Mouse (Mus musculus): Measurements from ENCODE around the gene Gm1527. TPM values are rescaled to one million over a fixed set of nuclear protein-coding genes. Genes with fewer than 3 reads are reported as not detected.
A peak's percentile ranks its signal among the peaks of the same experiment; 100 is the strongest.
"Not testable (repeated sequence)": the region's sequence is repeated elsewhere in the genome, so short reads cannot be mapped to it uniquely, and the experiment has no call there.

Gm1527 gene
- total RNA-seq (2012; rRNA removed) = not detected in 2 replicates

- DNase-seq (ENCODE audit: low read depth, low spot score) = no peak
- no peaks in the 10 kb centered on the region for H3K9me3 ChIP-seq (ENCODE audit: control insufficient read depth, insufficient read depth, low read depth, low read length)
- no peak within 1 kb of the TSS for H3K27ac ChIP-seq (ENCODE audit: insufficient read depth, low read depth, low read length, poor library complexity, severe bottlenecking)
- in situ Hi-C loops (cut with MboI; ENCODE audit: low sequenced_read_pairs in 2 of 2, unreplicated experiment in 2 of 2) = no loop called here
- H3K4me3 ChIP-seq (ENCODE audit: insufficient read depth in 1 of 2, low read depth in 1 of 2, low read length in 2 of 2, poor library complexity in 1 of 2, severe bottlenecking in 1 of 2) = no peak within 1 kb of the TSS
- H3K4me1 ChIP-seq (ENCODE audit: control insufficient read depth in 2 of 2, insufficient read depth in 2 of 2, low read length in 2 of 2, poor library complexity in 1 of 2) = no peaks in the 10 kb centered on the region
- H3K36me3 ChIP-seq (ENCODE audit: control insufficient read depth, insufficient read depth, low read length, poor library complexity, severe bottlenecking) = no peaks in the 10 kb centered on the region
- no peak for TF ChIP-seq ZC3H11A (IDR thresholded peaks at IDR 0.05; ENCODE audit: borderline replicate concordance, low read depth, low read length)
- no peak for TF ChIP-seq HCFC1 (IDR thresholded peaks at IDR 0.05; ENCODE audit: borderline replicate concordance, insufficient read depth, low read length)
- TF ChIP-seq ZNF384 (IDR thresholded peaks at IDR 0.05; ENCODE audit: low read depth, low read length) = no peak
- H3K9ac ChIP-seq (ENCODE audit: insufficient read depth, low read depth, low read length, poor library complexity, severe bottlenecking) = no peak within 1 kb of the TSS
Measured at GRCm38 (mm10) chr3:28892317-28892716, at the start of gene Gm1527. Gene Gm1527, plus strand, starts transcription at chr3:28892617.

- DNase-seq (ENCODE audit: low read depth, low spot score) = no peak
- in situ Hi-C loops (cut with MboI; ENCODE audit: low sequenced_read_pairs in 2 of 2, unreplicated experiment in 2 of 2) = no loop called here
- no peak overlapping the region for H3K4me3 ChIP-seq (ENCODE audit: insufficient read depth in 1 of 2, low read depth in 1 of 2, low read length in 2 of 2, poor library complexity in 1 of 2, severe bottlenecking in 1 of 2)
- peak overlapping the region; percentile 44 for H3K27ac ChIP-seq (ENCODE audit: insufficient read depth, low read depth, low read length, poor library complexity, severe bottlenecking)
- H3K9me3 ChIP-seq (ENCODE audit: control insufficient read depth, insufficient read depth, low read depth, low read length) = no peaks in the 10 kb centered on the region
- peaks cover 7% of the 10 kb centered on the region in 2 experiments; a peak in 2 of 4 replicates for H3K4me1 ChIP-seq (ENCODE audit: control insufficient read depth in 2 of 2, insufficient read depth in 2 of 2, low read length in 2 of 2, poor library complexity in 1 of 2)
- TF ChIP-seq HCFC1 (IDR thresholded peaks at IDR 0.05; ENCODE audit: borderline replicate concordance, insufficient read depth, low read length) (no peak), ZC3H11A (IDR thresholded peaks at IDR 0.05; ENCODE audit: borderline replicate concordance, low read depth, low read length) (no peak), MAFK (IDR thresholded peaks at IDR 0.05; ENCODE audit: insufficient read depth, low read depth, low read length) (no peak), ZNF384 (IDR thresholded peaks at IDR 0.05; ENCODE audit: low read depth, low read length) (no peak), CHD2 (IDR thresholded peaks at IDR 0.05; ENCODE audit: low read depth, low read length) (no peak)
- H3K9ac ChIP-seq (ENCODE audit: insufficient read depth, low read depth, low read length, poor library complexity, severe bottlenecking) = no peak overlapping the region
- H3K36me3 ChIP-seq (ENCODE audit: control insufficient read depth, insufficient read depth, low read length, poor library complexity, severe bottlenecking) = no peaks in the 10 kb centered on the region
Measured at GRCm38 (mm10) chr3:28843231-28843630, 49.2 kb upstream of the Gm1527 start.

GRCm38 (mm10) chr3:28847115-28847514 is 45.3 kb upstream of the Gm1527 start:
- DNase-seq (ENCODE audit: low read depth, low spot score) = no peak
- Histone ChIP-seq H3K27ac (ENCODE audit: insufficient read depth, low read depth, low read length, poor library complexity, severe bottlenecking) (no peak overlapping the region), H3K4me1 (ENCODE audit: control insufficient read depth in 2 of 2, insufficient read depth in 2 of 2, low read length in 2 of 2, poor library complexity in 1 of 2) (peaks cover 2 to 6% of the 10 kb centered on the region in 2 experiments; a peak in 2 of 4 replicates), H3K9ac (ENCODE audit: insufficient read depth, low read depth, low read length, poor library complexity, severe bottlenecking) (no peak overlapping the region), H3K9me3 (ENCODE audit: control insufficient read depth, insufficient read depth, low read depth, low read length) (peaks cover 8% of the 10 kb centered on the region; the same call in 1 of the 2 replicates), H3K36me3 (ENCODE audit: control insufficient read depth, insufficient read depth, low read length, poor library complexity, severe bottlenecking) (no peaks in the 10 kb centered on the region), H3K4me3 (ENCODE audit: insufficient read depth in 1 of 2, low read depth in 1 of 2, low read length in 2 of 2, poor library complexity in 1 of 2, severe bottlenecking in 1 of 2) (no peak overlapping the region)
- TF ChIP-seq ZNF384 (IDR thresholded peaks at IDR 0.05; ENCODE audit: low read depth, low read length) (no peak), HCFC1 (IDR thresholded peaks at IDR 0.05; ENCODE audit: borderline replicate concordance, insufficient read depth, low read length) (no peak), ZC3H11A (IDR thresholded peaks at IDR 0.05; ENCODE audit: borderline replicate concordance, low read depth, low read length) (no peak), CHD2 (IDR thresholded peaks at IDR 0.05; ENCODE audit: low read depth, low read length) (no peak), MAFK (IDR thresholded peaks at IDR 0.05; ENCODE audit: insufficient read depth, low read depth, low read length) (no peak)
- in situ Hi-C loops (cut with MboI; ENCODE audit: low sequenced_read_pairs in 2 of 2, unreplicated experiment in 2 of 2) = no loop called here

GRCm38 (mm10) chr3:28852174-28852573 is 40.2 kb upstream of the Gm1527 start:
- H3K4me3 ChIP-seq (ENCODE audit: insufficient read depth in 1 of 2, low read depth in 1 of 2, low read length in 2 of 2, poor library complexity in 1 of 2, severe bottlenecking in 1 of 2); H3K4me1 ChIP-seq (ENCODE audit: control insufficient read depth in 2 of 2, insufficient read depth in 2 of 2, low read length in 2 of 2, poor library complexity in 1 of 2); H3K36me3 ChIP-seq (ENCODE audit: control insufficient read depth, insufficient read depth, low read length, poor library complexity, severe bottlenecking); H3K27ac ChIP-seq (ENCODE audit: insufficient read depth, low read depth, low read length, poor library complexity, severe bottlenecking); in situ Hi-C loops (cut with MboI; ENCODE audit: low sequenced_read_pairs in 2 of 2, unreplicated experiment in 2 of 2); H3K9ac ChIP-seq (ENCODE audit: insufficient read depth, low read depth, low read length, poor library complexity, severe bottlenecking); DNase-seq (ENCODE audit: low read depth, low spot score): not testable (repeated sequence)
- peaks cover 12% of the 10 kb centered on the region for H3K9me3 ChIP-seq (ENCODE audit: control insufficient read depth, insufficient read depth, low read depth, low read length)

GRCm38 (mm10) chr3:28859630-28860392 is 32.6 kb upstream of the Gm1527 start:
- not testable (repeated sequence) for H3K36me3 ChIP-seq (ENCODE audit: control insufficient read depth, insufficient read depth, low read length, poor library complexity, severe bottlenecking)

GRCm38 (mm10) chr3:28896966-28897365 is 4.5 kb downstream of the Gm1527 start:
- H3K4me3 ChIP-seq (ENCODE audit: insufficient read depth in 1 of 2, low read depth in 1 of 2, low read length in 2 of 2, poor library complexity in 1 of 2, severe bottlenecking in 1 of 2); H3K9me3 ChIP-seq (ENCODE audit: control insufficient read depth, insufficient read depth, low read depth, low read length); in situ Hi-C loops (cut with MboI; ENCODE audit: low sequenced_read_pairs in 2 of 2, unreplicated experiment in 2 of 2); H3K9ac ChIP-seq (ENCODE audit: insufficient read depth, low read depth, low read length, poor library complexity, severe bottlenecking); H3K36me3 ChIP-seq (ENCODE audit: control insufficient read depth, insufficient read depth, low read length, poor library complexity, severe bottlenecking); H3K4me1 ChIP-seq (ENCODE audit: control insufficient read depth in 2 of 2, insufficient read depth in 2 of 2, low read length in 2 of 2, poor library complexity in 1 of 2); H3K27ac ChIP-seq (ENCODE audit: insufficient read depth, low read depth, low read length, poor library complexity, severe bottlenecking): not testable (repeated sequence)
- peak; percentile 19 for DNase-seq (ENCODE audit: low read depth, low spot score)

More at GRCm38 (mm10) chr3:28859630-28860392, 32.6 kb upstream of the Gm1527 start:
- peak; percentile 31 for DNase-seq (ENCODE audit: low read depth, low spot score)
- H3K9ac ChIP-seq (ENCODE audit: insufficient read depth, low read depth, low read length, poor library complexity, severe bottlenecking); in situ Hi-C loops (cut with MboI; ENCODE audit: low sequenced_read_pairs in 2 of 2, unreplicated experiment in 2 of 2); H3K4me3 ChIP-seq (ENCODE audit: insufficient read depth in 1 of 2, low read depth in 1 of 2, low read length in 2 of 2, poor library complexity in 1 of 2, severe bottlenecking in 1 of 2); H3K27ac ChIP-seq (ENCODE audit: insufficient read depth, low read depth, low read length, poor library complexity, severe bottlenecking); H3K4me1 ChIP-seq (ENCODE audit: control insufficient read depth in 2 of 2, insufficient read depth in 2 of 2, low read length in 2 of 2, poor library complexity in 1 of 2); H3K9me3 ChIP-seq (ENCODE audit: control insufficient read depth, insufficient read depth, low read depth, low read length): not testable (repeated sequence)
